Mouse (Mus musculus) mouse trophoblast stem cell (cell line): ENCODE measurements around the gene Wfdc12.
"Not testable (repeated sequence)": the region's sequence is repeated elsewhere in the genome, so short reads cannot be mapped to it uniquely, and the experiment has no call there.

Experiments
- in situ Hi-C, 2 experiments: fragments of 300-500 bp; cut with MseI, MboI; formaldehyde crosslinking; loops; 2 replicates in 1 of 2; 3 replicates in 1 of 2; pipeline ENCODE4 v1.15.1; 2025

Wfdc12 gene

GRCm38 (mm10) chr2:164190576-164190975 lies at the start of gene Wfdc12:
TSS of gene Wfdc12 (minus strand) at chr2:164190608.
- in situ Hi-C loops, result no loop called here

- in situ Hi-C loops, result no loop called here
These were observed 48.0 kb upstream of the Wfdc12 start, which contains the start of gene Svs2 for GRCm38 (mm10) chr2:164238366-164238765. TSS of gene Svs2 (minus strand) at chr2:164238466.

GRCm38 (mm10) chr2:164232671-164233070 lies 42.3 kb upstream of the Wfdc12 start:
- in situ Hi-C loops, result no loop called here

GRCm38 (mm10) chr2:164228361-164229070 lies 38.1 kb upstream of the Wfdc12 start:
- in situ Hi-C loops, result no loop called here

- in situ Hi-C loops, result no loop called here
These were observed 31.1 kb upstream of the Wfdc12 start, which contains the start of gene Wfdc15b for GRCm38 (mm10) chr2:164221522-164221921. TSS of gene Wfdc15b (minus strand) at chr2:164221660.

- in situ Hi-C loops, result no loop called here
These were observed 28.9 kb upstream of the Wfdc12 start for GRCm38 (mm10) chr2:164219295-164219694.

- in situ Hi-C loops, result no loop called here
These were observed 22.3 kb upstream of the Wfdc12 start for GRCm38 (mm10) chr2:164212711-164213110.

- in situ Hi-C loops, result no loop called here
These were observed 20.5 kb upstream of the Wfdc12 start for GRCm38 (mm10) chr2:164210892-164211291.

GRCm38 (mm10) chr2:164206676-164207075 lies 16.3 kb upstream of the Wfdc12 start:
- in situ Hi-C loops, result no loop called here

- in situ Hi-C loops, result not testable (repeated sequence)
These were observed 15.6 kb upstream of the Wfdc12 start for GRCm38 (mm10) chr2:164206011-164206410.

GRCm38 (mm10) chr2:164199626-164200327 lies 9.4 kb upstream of the Wfdc12 start, which contains the start of gene Wfdc15a:
TSS of gene Wfdc15a (minus strand) at chr2:164200130.
- in situ Hi-C loops, result no loop called here

- in situ Hi-C loops, result no loop called here
These were observed 6.2 kb upstream of the Wfdc12 start for GRCm38 (mm10) chr2:164196700-164196990.

GRCm38 (mm10) chr2:164195971-164196699 lies 5.7 kb upstream of the Wfdc12 start:
- in situ Hi-C loops, result no loop called here

GRCm38 (mm10) chr2:164194959-164195630 lies 4.7 kb upstream of the Wfdc12 start:
- in situ Hi-C loops, result no loop called here

- in situ Hi-C loops, result no loop called here
These were observed 1.9 kb upstream of the Wfdc12 start for GRCm38 (mm10) chr2:164192279-164192678.

- in situ Hi-C loops, result no loop called here
These were observed 1.7 kb downstream of the Wfdc12 start for GRCm38 (mm10) chr2:164188722-164189121.

GRCm38 (mm10) chr2:164184145-164184719 lies 6.2 kb downstream of the Wfdc12 start:
- in situ Hi-C loops, result no loop called here

- in situ Hi-C loops, result no loop called here
These were observed 7.1 kb downstream of the Wfdc12 start for GRCm38 (mm10) chr2:164183340-164183739.

- in situ Hi-C loops, result no loop called here
These were observed 7.6 kb downstream of the Wfdc12 start, which contains the start of gene Wfdc5 for GRCm38 (mm10) chr2:164182692-164183255. TSS of gene Wfdc5 (minus strand) at chr2:164182742.

GRCm38 (mm10) chr2:164180770-164181169 lies 9.6 kb downstream of the Wfdc12 start:
- in situ Hi-C loops, result no loop called here

- in situ Hi-C loops, result no loop called here
These were observed 10.3 kb downstream of the Wfdc12 start for GRCm38 (mm10) chr2:164180124-164180523.
